Mouse (Mus musculus): ENCODE measurements at regions not wholly inside any gene's neighbourhood (a gene's known extent, or its start where the extent isn't known, plus 50 kb on each side); places are given as distances from the start of the nearest gene placed in this dataset.

DNA sequence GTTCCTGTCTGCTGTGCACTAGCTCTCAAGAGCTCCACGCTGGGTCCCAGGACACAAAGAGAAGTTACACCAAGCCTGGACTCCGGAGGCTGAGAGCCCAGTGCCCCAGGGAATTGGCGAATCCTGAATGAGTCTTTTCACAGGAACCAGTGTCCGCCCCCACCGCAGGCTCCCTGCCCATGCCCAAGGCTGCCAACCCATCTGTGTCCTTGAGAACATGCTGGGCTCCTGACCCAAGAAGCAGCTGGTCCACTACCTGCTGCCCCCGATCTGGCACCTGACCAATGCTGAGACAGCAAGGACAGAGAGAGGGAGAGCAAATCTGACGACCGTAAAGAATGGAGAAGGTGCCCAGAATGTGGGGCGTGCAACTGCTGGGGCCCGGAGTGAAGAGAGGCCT, 85.2 kb upstream of the Cplx2 start:
- DNase-seq (ENCODE audit: low read depth in 1 of 2, low spot score in 2 of 2), result no peak

DNA sequence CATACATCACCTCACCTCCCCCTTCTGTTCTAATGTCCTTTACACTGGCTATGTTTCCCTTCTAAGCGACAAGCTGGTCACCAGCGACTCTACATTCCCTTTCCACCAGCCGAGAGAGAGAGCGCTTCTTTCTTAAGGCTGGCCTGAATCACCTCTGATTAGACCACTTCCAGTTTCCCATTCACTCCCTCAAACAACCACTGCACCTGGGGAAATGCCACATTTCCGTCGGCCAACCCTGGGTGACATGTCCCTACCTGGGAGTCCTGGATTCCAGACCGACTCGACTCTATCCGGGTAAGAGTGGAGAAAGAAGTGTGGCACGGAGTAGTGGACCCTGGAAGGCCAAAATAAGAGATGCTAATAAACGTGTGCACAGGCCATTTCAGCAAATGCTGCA, 84.5 kb upstream of the Cplx2 start:
- DNase-seq (ENCODE audit: low read depth in 1 of 2, low spot score in 2 of 2), result no peak

- DNase-seq (ENCODE audit: low read depth in 1 of 2, low spot score in 2 of 2), result no peak
Observed at GRCm38 (mm10) chr13:54290066-54290465, 81.1 kb upstream of the Cplx2 start.

- DNase-seq (ENCODE audit: low read depth in 1 of 2, low spot score in 2 of 2), result no peak
Observed at GRCm38 (mm10) chr13:54292394-54292793, 78.8 kb upstream of the Cplx2 start.

DNA sequence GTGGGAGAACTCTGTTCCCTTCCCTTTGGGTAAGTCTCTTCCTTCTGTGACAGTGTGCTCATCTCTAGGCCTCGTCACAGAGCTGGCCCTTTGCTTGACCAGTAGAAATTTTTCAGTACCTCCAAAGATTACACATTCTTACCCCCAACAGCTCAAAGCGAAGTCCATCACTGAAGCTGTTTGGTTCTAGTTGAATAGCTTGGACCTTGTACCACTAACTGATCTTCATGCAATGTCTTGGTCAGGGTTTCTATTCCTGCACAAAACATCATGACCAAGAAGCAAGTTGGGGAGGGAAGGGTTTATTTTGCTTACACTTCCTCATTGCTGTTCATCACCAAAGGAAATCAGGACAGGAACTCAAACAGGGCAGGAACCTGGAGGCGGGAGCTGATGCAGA, 78.1 kb upstream of the Cplx2 start:
- no peak for DNase-seq (ENCODE audit: low read depth in 1 of 2, low spot score in 2 of 2)

- DNase-seq (ENCODE audit: low read depth in 1 of 2, low spot score in 2 of 2), result no peak
Observed at GRCm38 (mm10) chr13:54295475-54296259, 75.5 kb upstream of the Cplx2 start.

DNA sequence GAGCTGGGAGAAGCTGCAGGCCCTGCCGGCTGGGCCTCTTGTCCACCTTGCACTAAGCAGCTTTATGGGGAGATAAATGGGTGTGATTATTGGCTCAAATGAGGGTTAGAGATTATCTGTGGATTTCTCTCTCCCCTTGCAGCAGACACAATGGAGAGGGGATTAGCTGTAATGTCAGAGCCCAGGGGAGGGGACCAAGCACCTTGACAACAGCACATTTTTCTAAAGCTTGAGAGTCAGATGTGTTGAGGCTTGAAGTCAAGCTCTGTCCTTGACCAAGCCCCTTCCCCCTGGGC, 74.9 kb upstream of the Cplx2 start:
- no peak for DNase-seq (ENCODE audit: low read depth in 1 of 2, low spot score in 2 of 2)

DNA sequence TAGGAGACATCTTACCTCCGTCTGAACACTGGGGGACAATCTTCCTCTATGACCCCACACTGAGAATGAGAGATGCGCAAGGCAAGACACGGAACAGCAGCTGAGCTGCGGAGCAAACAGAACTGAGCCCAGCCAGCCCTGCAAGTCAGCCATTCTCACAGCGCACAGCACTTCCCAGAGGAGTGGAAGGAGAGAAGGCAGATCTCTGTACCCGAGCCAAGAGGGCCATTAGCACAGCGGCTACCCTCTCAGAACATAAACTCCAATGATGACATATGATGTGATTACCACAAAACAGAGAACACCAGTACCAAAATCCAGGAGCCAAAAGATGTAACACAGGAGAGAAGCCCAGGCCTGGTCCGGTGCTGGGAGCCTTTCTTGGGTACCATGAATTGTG, 72.3 kb upstream of the Cplx2 start:
- DNase-seq (ENCODE audit: low read depth in 1 of 2, low spot score in 2 of 2), result no peak

DNA sequence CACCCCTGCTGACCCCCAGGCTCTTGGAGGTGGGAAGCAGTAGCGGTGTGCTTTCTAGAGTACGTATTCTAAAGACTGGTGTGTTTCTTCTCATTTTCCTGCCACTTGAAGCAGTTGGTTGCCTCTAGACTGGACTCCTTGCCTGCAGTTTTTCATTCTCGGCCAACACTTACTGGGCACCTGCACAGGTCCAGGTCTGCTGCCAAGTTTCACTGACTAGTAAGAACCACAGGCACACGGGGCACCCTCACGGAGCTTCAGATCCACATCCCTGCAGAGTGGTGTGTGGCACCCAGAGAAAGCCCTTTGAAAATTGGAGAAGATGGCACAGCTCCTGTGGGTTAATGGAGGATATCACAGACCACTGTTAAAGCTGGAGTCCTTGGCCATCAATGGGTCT, 71.9 kb upstream of the Cplx2 start:
- DNase-seq (ENCODE audit: low read depth in 1 of 2, low spot score in 2 of 2), result no peak

DNA sequence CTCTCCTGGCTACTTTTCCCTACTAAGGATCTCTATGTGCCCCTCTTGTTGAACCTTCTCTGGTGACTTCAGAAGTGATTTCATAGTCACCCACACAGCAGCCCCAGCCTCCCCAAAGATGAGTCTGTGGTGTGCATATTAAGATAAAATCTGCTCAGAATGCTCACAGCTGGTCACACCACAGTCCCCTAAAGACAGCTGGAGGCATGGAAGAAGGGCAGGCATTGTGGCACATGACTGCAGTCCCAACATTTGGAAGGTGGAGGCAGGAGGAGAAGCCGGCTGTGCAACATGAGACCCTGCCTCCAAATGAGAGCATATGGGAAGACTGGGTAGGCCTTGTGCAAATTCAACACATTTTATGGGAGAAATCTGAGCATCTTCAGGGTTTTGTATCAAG, 70.0 kb upstream of the Cplx2 start:
- DNase-seq (ENCODE audit: low read depth in 1 of 2, low spot score in 2 of 2), result no peak

DNA sequence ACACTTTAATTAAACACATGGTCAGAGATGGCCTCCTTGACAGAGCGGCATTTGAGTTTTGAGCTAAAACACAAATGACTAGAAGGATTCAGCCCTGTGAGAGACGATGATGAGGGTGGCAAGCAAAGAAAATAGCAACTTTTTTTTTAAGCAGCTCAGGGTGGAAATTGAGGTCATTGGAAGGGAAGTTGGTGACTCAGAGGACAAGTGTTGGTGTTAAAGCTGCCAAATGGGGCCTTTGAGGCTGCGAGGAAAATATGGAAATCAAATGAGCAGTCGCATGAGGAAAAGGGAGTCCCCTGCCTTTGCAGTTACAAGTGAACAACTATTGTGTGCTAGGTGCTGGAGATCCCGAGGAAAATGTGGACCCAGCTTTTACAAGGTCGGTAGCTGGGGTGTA, 69.5 kb upstream of the Cplx2 start:
- no peak for DNase-seq (ENCODE audit: low read depth in 1 of 2, low spot score in 2 of 2)

DNA sequence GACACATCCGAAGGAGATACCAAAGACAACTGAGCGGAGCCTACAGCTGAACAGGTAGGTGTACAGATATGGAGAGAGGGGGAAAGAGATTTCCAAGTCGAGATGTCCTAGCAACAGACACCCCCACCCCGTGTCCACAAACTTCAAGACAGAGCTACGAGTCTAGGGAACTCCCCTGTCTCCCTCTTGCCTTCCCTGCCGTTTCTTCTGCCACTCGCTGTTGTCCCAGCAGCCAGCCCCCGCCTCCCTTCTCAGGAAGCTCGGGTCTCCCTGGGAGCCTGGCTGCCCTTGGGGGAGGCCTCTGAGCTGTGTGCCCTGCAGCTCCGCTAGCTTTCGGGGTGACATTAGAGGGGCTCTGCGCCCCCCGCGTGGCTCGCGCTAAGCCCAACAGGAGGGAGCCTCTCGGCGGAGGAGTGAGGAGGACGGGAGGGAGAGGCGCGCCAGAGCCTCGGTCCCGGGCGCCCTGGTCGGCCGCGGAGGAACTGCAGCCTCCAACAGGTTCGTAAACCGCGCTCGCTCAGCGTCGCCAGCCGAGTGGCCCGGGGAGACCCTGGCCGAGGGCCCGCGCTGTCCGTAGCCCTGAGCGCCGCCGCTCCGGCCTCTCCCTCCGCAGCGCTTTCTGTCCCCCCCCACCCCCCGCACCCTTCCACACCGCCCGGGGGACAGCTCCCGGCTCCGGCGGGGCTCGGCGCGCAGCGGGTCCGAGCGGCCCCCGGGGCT, 68.6 kb upstream of the Cplx2 start:
- no peak for DNase-seq (ENCODE audit: low read depth in 1 of 2, low spot score in 2 of 2)

DNA sequence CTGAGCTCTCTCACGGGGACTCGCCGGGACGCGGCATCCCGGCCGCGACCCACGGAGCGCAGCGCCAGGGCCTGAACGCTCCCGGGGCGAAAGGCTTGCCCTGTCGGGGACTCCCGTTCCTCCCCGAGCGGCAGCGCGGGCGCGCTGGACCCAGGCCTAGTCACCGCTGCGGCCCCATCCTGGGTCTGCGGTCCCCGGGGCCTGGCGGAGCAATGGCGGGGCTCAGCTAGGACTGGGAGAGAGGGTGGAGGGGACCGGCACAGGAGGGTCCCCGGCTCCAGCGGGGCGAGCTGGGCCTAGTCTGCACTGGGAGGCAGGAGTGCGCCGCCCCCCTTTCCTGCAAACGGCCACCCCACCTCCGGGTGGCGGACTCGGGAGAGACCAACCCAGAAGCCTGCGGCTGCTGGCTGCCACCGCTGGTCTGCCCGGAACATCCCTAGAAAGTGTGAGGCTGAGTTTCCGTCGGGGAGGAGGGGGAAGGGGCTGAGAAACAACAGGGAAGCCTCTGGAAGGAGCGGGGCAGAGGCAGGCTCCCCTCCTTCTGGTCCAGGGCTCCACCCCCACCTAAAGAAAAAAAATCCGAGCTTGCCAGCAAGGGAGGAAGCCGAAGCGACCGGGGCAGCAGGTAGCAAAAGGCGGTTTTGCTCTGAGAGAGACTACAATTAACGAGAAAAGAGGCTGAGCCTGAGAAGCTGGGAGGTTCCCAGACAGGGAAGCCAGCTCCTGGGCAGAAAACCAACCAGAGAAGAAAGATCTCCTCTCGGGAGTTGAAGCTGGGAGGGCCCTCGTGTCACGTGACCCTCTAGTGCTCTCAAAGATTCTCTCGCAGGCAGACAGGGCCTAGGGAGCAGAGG, 67.9 kb upstream of the Cplx2 start:
- peak in 1 of 2 experiments; percentile 2 for DNase-seq (ENCODE audit: low read depth in 1 of 2, low spot score in 2 of 2)

- no peak for DNase-seq (ENCODE audit: low read depth in 1 of 2, low spot score in 2 of 2)
Observed at GRCm38 (mm10) chr13:54304251-54304650, 66.9 kb upstream of the Cplx2 start.

- DNase-seq (ENCODE audit: low read depth in 1 of 2, low spot score in 2 of 2), result no peak
Observed at GRCm38 (mm10) chr13:54308591-54308990, 62.6 kb upstream of the Cplx2 start.

GRCm38 (mm10) chr13:54309354-54309753, 61.8 kb upstream of the Cplx2 start:
- no peak for DNase-seq (ENCODE audit: low read depth in 1 of 2, low spot score in 2 of 2)

DNA sequence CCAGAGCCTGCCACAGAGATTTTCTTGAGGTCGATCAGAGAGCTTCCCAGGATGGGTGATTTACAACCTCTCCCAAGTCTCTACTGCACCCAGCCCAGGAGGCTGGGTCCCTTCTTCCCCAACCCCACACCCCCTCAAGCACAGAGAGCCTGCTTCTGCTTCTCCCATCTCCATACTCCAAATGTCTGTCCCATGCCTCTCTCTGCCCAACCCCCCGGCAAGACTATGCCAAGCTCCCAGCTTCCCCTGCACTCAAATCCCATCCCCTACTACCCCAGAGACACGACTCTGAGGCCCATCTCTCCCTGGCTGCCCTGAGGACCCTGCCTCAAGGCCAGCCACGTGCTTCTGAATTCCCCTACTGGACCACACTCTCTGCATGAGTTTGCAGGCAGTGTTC, 61.0 kb upstream of the Cplx2 start:
- no peak for DNase-seq (ENCODE audit: low read depth in 1 of 2, low spot score in 2 of 2)

GRCm38 (mm10) chr13:54311327-54312026, 59.7 kb upstream of the Cplx2 start:
- DNase-seq (ENCODE audit: low read depth in 1 of 2, low spot score in 2 of 2), result no peak

DNA sequence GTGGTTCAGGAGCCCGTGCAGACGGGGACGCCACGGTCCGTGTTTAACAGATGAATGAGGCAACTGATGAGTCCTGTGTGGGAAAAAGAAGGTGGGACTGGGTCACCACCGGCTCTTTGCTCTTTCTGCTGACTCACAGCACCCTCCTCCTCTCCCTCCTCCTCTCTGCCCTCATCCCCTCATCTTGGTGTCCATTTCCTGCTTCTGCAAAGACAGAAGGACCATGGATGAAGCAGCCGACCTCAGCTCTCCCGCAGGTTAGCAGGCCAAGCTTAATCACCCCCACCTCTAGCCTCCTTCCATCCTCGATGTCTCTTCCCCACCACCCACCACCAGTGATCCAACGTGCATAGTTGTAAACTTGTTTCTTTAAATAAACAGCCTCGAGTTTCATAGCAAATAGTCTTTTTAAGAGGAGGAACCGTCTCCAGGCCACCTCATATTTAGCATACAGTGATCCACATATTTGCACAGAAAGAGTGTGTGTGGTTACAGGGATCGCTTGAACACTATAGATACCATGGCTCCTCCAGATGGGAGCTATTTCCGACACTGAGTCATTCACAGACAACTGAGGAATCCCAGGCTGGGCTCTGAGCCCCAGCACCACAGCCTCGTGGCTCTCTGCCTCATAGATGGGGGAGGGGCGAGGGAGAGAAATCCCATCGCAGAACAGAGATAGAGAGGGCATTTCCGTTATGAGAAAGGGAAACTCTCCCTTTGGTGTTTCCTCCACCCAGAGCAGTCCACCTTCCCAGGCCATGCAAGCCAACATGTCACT, 58.6 kb upstream of the Cplx2 start:
- no peak for DNase-seq (ENCODE audit: low read depth in 1 of 2, low spot score in 2 of 2)

DNA sequence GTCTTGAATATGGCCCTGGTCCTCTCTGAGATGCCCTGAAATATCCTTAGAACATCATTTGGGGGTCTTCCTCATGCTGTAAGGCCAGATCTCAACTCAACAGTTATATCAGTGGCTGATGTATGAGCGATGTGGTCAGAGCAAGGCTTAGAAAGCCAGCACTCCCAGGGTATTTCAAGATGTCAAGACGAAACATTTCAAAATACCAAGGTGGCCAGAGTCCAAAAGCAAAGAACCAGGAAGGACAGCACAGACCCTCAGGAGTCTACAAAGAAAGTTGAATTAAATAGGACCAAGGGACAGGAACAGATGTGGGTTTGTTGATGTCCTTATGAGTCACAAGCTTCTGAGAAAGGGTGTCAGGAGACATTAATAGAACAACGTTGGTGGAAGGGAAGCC, 55.8 kb upstream of the Cplx2 start:
- no peak for DNase-seq (ENCODE audit: low read depth in 1 of 2, low spot score in 2 of 2)

- no peak for DNase-seq (ENCODE audit: low read depth in 1 of 2, low spot score in 2 of 2)
Observed at GRCm38 (mm10) chr13:54316907-54317306, 54.2 kb upstream of the Cplx2 start.
